Comparison of ENCODE assay signal across 20 mouse cellular contexts in genomic region chr5:41627224-41628144, GRCm38 (mm10).
DNase-seq lines count a peak whose midpoint lies in the region; ATAC-seq and TF ChIP-seq lines count a peak whose summit lies in the region.
"Had no signal": no experiment of that assay in that cellular context is flagged by ENCODE, and none has a peak within 500 bp of the region (broad histone marks: within the 10 kb centered on the region; RNA-seq: fewer than 3 reads in every experiment).

No protein-coding gene starts in this region.

- H3K27me3 ChIP-seq in kidney, embryonic 16.5 days (ENCODE audit: insufficient read depth, low read length): no peaks in the 10 kb centered on the region
- no peaks in the 10 kb centered on the region for H3K27me3 ChIP-seq in myocyte (ENCODE audit: control insufficient read depth, insufficient read depth, insufficient read length)
- no peaks in the 10 kb centered on the region for H3K27me3 ChIP-seq in midbrain, embryonic 15.5 days (replicated peaks)
- H3K27me3 ChIP-seq: forebrain, embryonic 15.5 days; heart, embryonic 15.5 days; limb, embryonic 15.5 days; midbrain, embryonic 13.5 days had no signal

- H3ac ChIP-seq in myocyte (ENCODE audit: control insufficient read depth, insufficient read length): no peak overlapping the region

- WGBS in kidney, embryonic 16.5 days: 72% methylated on average over 7 of the region's 7 CpGs
- WGBS in midbrain, embryonic 15.5 days: 90% methylated on average over 7 of the region's 7 CpGs

- ATAC-seq in kidney, embryonic 16.5 days (ENCODE audit: low FRiP score, low TSS enrichment): peak; percentile 74; the same call in 1 of the 2 replicates
- no peak for ATAC-seq in midbrain, embryonic 15.5 days (replicated peaks)
- ATAC-seq: activated CD4-positive, CD25-positive, alpha-beta regulatory T cell, adult 4 months; forebrain, embryonic 15.5 days; midbrain, embryonic 13.5 days had no signal

- no peaks in the 10 kb centered on the region for H3K4me1 ChIP-seq in kidney, embryonic 16.5 days (ENCODE audit: insufficient read depth, low read length)
- H3K4me1 ChIP-seq in midbrain, embryonic 15.5 days: no peaks in the 10 kb centered on the region
- H3K4me1 ChIP-seq: forebrain, embryonic 15.5 days; limb, embryonic 15.5 days; midbrain, embryonic 13.5 days had no signal

- H3K9me3 ChIP-seq in kidney, embryonic 16.5 days (ENCODE audit: low read length): no peaks in the 10 kb centered on the region
- no peaks in the 10 kb centered on the region for H3K9me3 ChIP-seq in midbrain, embryonic 15.5 days
- H3K9me3 ChIP-seq: forebrain, embryonic 15.5 days; heart, embryonic 15.5 days; limb, embryonic 15.5 days; midbrain, embryonic 13.5 days had no signal

- no peak overlapping the region for H3K9ac ChIP-seq in kidney, embryonic 16.5 days (replicated peaks; ENCODE audit: low read length)
- H3K9ac ChIP-seq in midbrain, embryonic 15.5 days: no peak overlapping the region
- H3K9ac ChIP-seq: forebrain, embryonic 15.5 days; heart, embryonic 15.5 days; limb, embryonic 15.5 days; midbrain, embryonic 13.5 days had no signal

- no peak overlapping the region for H3K27ac ChIP-seq in kidney, embryonic 16.5 days (ENCODE audit: low read length)
- H3K27ac ChIP-seq in midbrain, embryonic 15.5 days: no peak overlapping the region
- H3K27ac ChIP-seq: forebrain, embryonic 15.5 days; gastrocnemius, adult 2 months; heart, embryonic 15.5 days; limb, embryonic 15.5 days; midbrain, embryonic 13.5 days had no signal

- no peak for DNase-seq in kidney, postnatal 25 days
- peak; percentile 41 for DNase-seq in A20 (ENCODE audit: low read depth, low spot score)
- peak; percentile 18 for DNase-seq in brain, adult 2 months (ENCODE audit: low read depth, low spot score)
- no peak for DNase-seq in urinary bladder, postnatal 25 days (ENCODE audit: low spot score)
- DNase-seq: adrenal gland, postnatal 36 days; cerebellum, adult 9-11 months; gastrocnemius, adult 2 months; heart, adult 11 months; lung, adult 18-20 months; lung, postnatal 36 days; thymus, postnatal 4 days had no signal

- H3K4me2 ChIP-seq in kidney, embryonic 16.5 days (replicated peaks; ENCODE audit: low read depth, low read length): no peak overlapping the region
- peak overlapping the region; percentile 37 for H3K4me2 ChIP-seq in myocyte (ENCODE audit: low read depth)
- H3K4me2 ChIP-seq in midbrain, embryonic 15.5 days: no peak overlapping the region
- H3K4me2 ChIP-seq: forebrain, embryonic 15.5 days; heart, embryonic 15.5 days; limb, embryonic 15.5 days; midbrain, embryonic 13.5 days had no signal

- no peak overlapping the region for H3K4me3 ChIP-seq in kidney, embryonic 16.5 days (ENCODE audit: low read length)
- H3K4me3 ChIP-seq in myocyte: no peak overlapping the region
- no peak overlapping the region for H3K4me3 ChIP-seq in midbrain, embryonic 15.5 days
- H3K4me3 ChIP-seq: erythroblast, embryonic 14.5 days; forebrain, embryonic 15.5 days; gastrocnemius, adult 2 months; heart, embryonic 15.5 days; limb, embryonic 15.5 days; midbrain, embryonic 13.5 days had no signal

- no peak for TF ChIP-seq POLR2A in myocyte (IDR thresholded peaks at IDR 0.05; ENCODE audit: insufficient read length, low read depth)

- H3K79me2 ChIP-seq in myocyte (ENCODE audit: control insufficient read depth, insufficient read depth): no peaks in the 10 kb centered on the region

- no peaks in the 10 kb centered on the region for H3K36me3 ChIP-seq in kidney, embryonic 16.5 days (ENCODE audit: insufficient read depth, low read length)
- peaks cover 5% of the 10 kb centered on the region for H3K36me3 ChIP-seq in myocyte (ENCODE audit: control insufficient read depth, insufficient read depth)
- H3K36me3 ChIP-seq in midbrain, embryonic 15.5 days (replicated peaks): no peaks in the 10 kb centered on the region
- H3K36me3 ChIP-seq: forebrain, embryonic 15.5 days; heart, embryonic 15.5 days had no signal

TF ChIP-seq in myocyte, 11 proteins besides CTCF, POLR2A, EP300 and RAD21:
- no peak for TF ChIP-seq USF1 (IDR thresholded peaks at IDR 0.05; ENCODE audit: low read depth)
- no peak for TF ChIP-seq CEBPB (IDR thresholded peaks at IDR 0.05; ENCODE audit: insufficient read depth, poor library complexity, severe bottlenecking)
- TF ChIP-seq E2F4 (IDR thresholded peaks at IDR 0.05; ENCODE audit: insufficient read depth): no peak
- TF ChIP-seq TCF12 (IDR thresholded peaks at IDR 0.05; ENCODE audit: insufficient read depth, poor library complexity, severe bottlenecking): no peak
- no peak for TF ChIP-seq TCF3 (IDR thresholded peaks at IDR 0.05; ENCODE audit: insufficient read length, low read depth)
- no peak for TF ChIP-seq POLR2AphosphoS2 (IDR thresholded peaks at IDR 0.05; ENCODE audit: insufficient read length, low read depth)
- TF ChIP-seq MAX (IDR thresholded peaks at IDR 0.05; ENCODE audit: low read depth): no peak
- no peak for TF ChIP-seq SRF (IDR thresholded peaks at IDR 0.05; ENCODE audit: control insufficient read depth, insufficient read length, low read depth)
- no peak for TF ChIP-seq REST (IDR thresholded peaks at IDR 0.05; ENCODE audit: insufficient read depth, insufficient read length)
- TF ChIP-seq MYOG (IDR thresholded peaks at IDR 0.05; ENCODE audit: control insufficient read depth in 1 of 3, insufficient read depth in 1 of 3, insufficient read length in 2 of 3, low read depth in 2 of 3): no peak
- no peak for TF ChIP-seq MYOD1 (IDR thresholded peaks at IDR 0.05; ENCODE audit: control insufficient read depth in 1 of 3, insufficient read length in 2 of 3, low read depth in 2 of 3)

Comparison
In these comparisons a context has a peak if more than half of its experiments do, and no peak if none do; other contexts are left out.
1. DNase-seq: peak in A20 (single experiment) and brain, adult 2 months (single experiment); none in kidney, postnatal 25 days (0 of 2) and urinary bladder, postnatal 25 days (single experiment).